Mouse (Mus musculus): ENCODE measurements around the gene Olfr55.

- TF ChIP-seq POLR2A (IDR thresholded peaks at IDR 0.05; ENCODE audit: control insufficient read depth, low read depth, low read length) = peak; percentile 98
- no peak for TF ChIP-seq CTCF (IDR thresholded peaks at IDR 0.05; ENCODE audit: control insufficient read depth, insufficient read depth, insufficient replicate concordance, low read depth, low read length)
Measured at GRCm38 (mm10) chr17:33139261-33139820, 28.9 kb upstream of the Olfr55 start, which contains the start of gene Morc2b.

Data from testis, adult 2 months (tissue).